In genomic region chr11:103381956-103382613, GRCm38 (mm10) we compare ENCODE assay signal across 8 mouse cellular contexts. TPM values are rescaled to one million over a fixed set of nuclear protein-coding genes. Genes with fewer than 3 reads are reported as not detected.
DNase-seq lines count a peak whose midpoint lies in the region; ATAC-seq lines count a peak whose summit lies in the region.

No protein-coding gene starts in this region.

- ATAC-seq in kidney, embryonic 15.5 days (replicated peaks; ENCODE audit: low FRiP score): 0 out of 2 replicates have a peak, but pooled peaks have one; percentile 30
- ATAC-seq in midbrain, embryonic 16.5 days: no peak

- peak; percentile 44 to 48 for DNase-seq in frontal cortex, postnatal 36 days (ENCODE audit: low spot score in 2 of 2)
- no peak for DNase-seq in frontal cortex, postnatal 10 days (ENCODE audit: low spot score in 2 of 2)
- peak; percentile 49 for DNase-seq in R1 (ENCODE audit: low read depth, low spot score)
- peak; percentile 88 to 94 for DNase-seq in heart, adult 18-20 months
- DNase-seq in layer of hippocampus, adult 8-10 months (ENCODE audit: low spot score in 2 of 2): no peak

- no peaks in the 10 kb centered on the region for H3K9me3 ChIP-seq in kidney, embryonic 15.5 days (replicated peaks)
- no peaks in the 10 kb centered on the region for H3K9me3 ChIP-seq in megakaryocyte, embryonic 14.5 days
- no peaks in the 10 kb centered on the region for H3K9me3 ChIP-seq in midbrain, embryonic 16.5 days (replicated peaks; ENCODE audit: control insufficient read depth, low read length, poor library complexity, severe bottlenecking)

- no peak overlapping the region for H3K4me3 ChIP-seq in kidney, embryonic 15.5 days (replicated peaks)
- peak overlapping the region; percentile 57 for H3K4me3 ChIP-seq in megakaryocyte, embryonic 14.5 days (replicated peaks)
- no peak overlapping the region for H3K4me3 ChIP-seq in midbrain, embryonic 16.5 days (ENCODE audit: low read depth, low read length)

- no peaks in the 10 kb centered on the region for H3K27me3 ChIP-seq in kidney, embryonic 15.5 days
- H3K27me3 ChIP-seq in megakaryocyte, embryonic 14.5 days (replicated peaks): no peaks in the 10 kb centered on the region
- H3K27me3 ChIP-seq in midbrain, embryonic 16.5 days (ENCODE audit: control insufficient read depth, insufficient read depth, low read depth, low read length): no peaks in the 10 kb centered on the region

- 51% methylated on average over 5 of the region's 5 CpGs for WGBS in kidney, embryonic 15.5 days
- 86% methylated on average over 5 of the region's 5 CpGs for WGBS in midbrain, embryonic 16.5 days

- no peak overlapping the region for H3K4me2 ChIP-seq in kidney, embryonic 15.5 days
- no peak overlapping the region for H3K4me2 ChIP-seq in midbrain, embryonic 16.5 days (ENCODE audit: low read length)

- no peak overlapping the region for H3K9ac ChIP-seq in kidney, embryonic 15.5 days
- H3K9ac ChIP-seq in midbrain, embryonic 16.5 days (ENCODE audit: low read depth, low read length): no peak overlapping the region

- H3K4me1 ChIP-seq in kidney, embryonic 15.5 days: peaks cover 38% of the 10 kb centered on the region
- peaks cover 44% of the 10 kb centered on the region for H3K4me1 ChIP-seq in megakaryocyte, embryonic 14.5 days
- no peaks in the 10 kb centered on the region for H3K4me1 ChIP-seq in midbrain, embryonic 16.5 days (ENCODE audit: control insufficient read depth, insufficient read depth, low read length)

- H3K27ac ChIP-seq in kidney, embryonic 15.5 days: peak overlapping the region; percentile 66
- no peak overlapping the region for H3K27ac ChIP-seq in midbrain, embryonic 16.5 days (ENCODE audit: low read length)

- H3K36me3 ChIP-seq in kidney, embryonic 15.5 days: peaks cover 41% of the 10 kb centered on the region
- H3K36me3 ChIP-seq in megakaryocyte, embryonic 14.5 days (replicated peaks; ENCODE audit: low read length): peaks cover 83% of the 10 kb centered on the region
- H3K36me3 ChIP-seq in midbrain, embryonic 16.5 days (ENCODE audit: control insufficient read depth, insufficient read depth, low read length): peaks cover 16% of the 10 kb centered on the region

RNA-seq across cellular contexts. Expression of gene Arhgap27, which starts 18.6 kb away (rescaled TPM):
- total RNA-seq in heart, adult 18-20 months (2021): 10 to 100 TPM; 15.3 to 20.3 TPM
- 15.8 and 17.2 TPM in 2 replicates for polyA plus RNA-seq in kidney, embryonic 15.5 days (2015; fragmentation: Nextera tagmentation; extraction: Ambion mirVana)
- polyA plus RNA-seq in megakaryocyte, embryonic 14.5 days (2012; ENCODE audit: insufficient read depth, low replicate concordance): 4.9 TPM in 1 of 2 replicates, not detected in the other
- polyA plus RNA-seq in midbrain, embryonic 16.5 days (2015; fragmentation: Nextera tagmentation; extraction: Ambion mirVana): 3.8 and 4.4 TPM in 2 replicates
- 10 to 100 TPM in 3 of 4 experiments, 1 to 10 TPM in 1; 9.8 to 19.8 (median 15.6) TPM for total RNA-seq in layer of hippocampus, adult 8-10 months (2022)

RNA-seq across cellular contexts. Expression of gene Plekhm1, which starts 30.4 kb away (rescaled TPM):
- 10 to 100 TPM; 10.8 to 12.8 TPM for total RNA-seq in heart, adult 18-20 months (2021)
- 7.4 and 8.2 TPM in 2 replicates for polyA plus RNA-seq in kidney, embryonic 15.5 days (2015; fragmentation: Nextera tagmentation; extraction: Ambion mirVana)
- polyA plus RNA-seq in megakaryocyte, embryonic 14.5 days (2012; ENCODE audit: insufficient read depth, low replicate concordance): 8.1 and 12.1 TPM in 2 replicates
- polyA plus RNA-seq in midbrain, embryonic 16.5 days (2015; fragmentation: Nextera tagmentation; extraction: Ambion mirVana): 8.9 and 9.6 TPM in 2 replicates
- total RNA-seq in layer of hippocampus, adult 8-10 months (2022): 10 to 100 TPM; 17.9 to 23.4 (median 20.4) TPM

Comparison
In these comparisons a context has a peak if more than half of its experiments do, and no peak if none do; other contexts are left out.
1. DNase-seq: peak in frontal cortex, postnatal 36 days (2 of 2), R1 (single experiment) and heart, adult 18-20 months (2 of 2); none in frontal cortex, postnatal 10 days (0 of 2) and layer of hippocampus, adult 8-10 months (0 of 2).